Mouse (Mus musculus) thymus, adult 18-20 months (tissue): ENCODE data around the gene Cobl.

ENCODE experiments used
- DNase-seq, 2 experiments: peaks; one replicate each; pipeline ENCODE4 v3.0.0; 2022; ENCODE audit warnings: mixed read lengths in 2 of 2

Gene Cobl

DNA sequence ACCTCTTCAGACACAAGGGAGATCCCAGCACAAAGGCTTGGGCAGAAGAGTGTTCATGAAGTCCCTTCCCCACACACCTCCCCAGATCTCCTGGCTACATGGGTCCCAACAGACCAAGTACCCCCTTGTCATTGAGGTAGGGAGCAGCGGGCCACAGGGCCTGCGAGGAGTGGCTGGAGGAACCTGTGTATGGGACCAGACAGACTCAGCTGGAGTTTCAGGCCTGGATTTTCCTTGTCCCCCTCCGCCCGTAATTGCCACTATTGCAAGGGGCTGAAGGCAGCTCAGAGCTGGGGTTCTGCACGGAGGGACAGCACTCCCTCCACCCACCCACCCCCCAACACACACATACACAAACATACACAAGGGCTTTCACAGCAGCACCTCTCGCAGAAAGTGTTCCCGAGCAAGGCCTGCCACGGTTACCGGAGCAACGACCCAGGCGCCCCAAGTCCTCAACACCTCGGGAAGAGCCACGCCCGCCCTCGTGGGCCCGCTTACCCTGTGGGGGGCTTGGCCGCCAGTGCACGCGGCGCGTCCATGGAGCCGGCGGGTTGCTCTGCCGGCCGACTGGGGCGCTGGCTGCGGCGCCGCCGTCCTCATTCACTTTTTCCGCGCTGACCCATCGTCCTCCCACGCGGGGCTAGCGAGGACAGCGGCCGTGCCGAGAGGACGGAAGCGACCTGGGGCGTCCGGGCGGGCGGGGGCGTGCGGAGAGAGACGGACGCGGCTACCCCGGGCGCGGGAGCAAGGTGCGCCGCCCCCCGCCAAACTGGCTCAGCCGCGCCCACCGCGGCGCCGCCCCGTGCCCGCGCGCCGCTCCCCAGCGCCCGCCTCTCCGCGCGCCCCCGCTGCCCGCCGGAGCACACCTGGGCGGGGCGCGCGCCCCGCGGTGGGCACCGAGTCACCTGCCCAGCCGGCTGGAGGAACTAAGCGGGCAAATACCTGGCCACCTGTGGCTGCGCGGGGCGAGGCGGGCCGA is at the start of gene Cobl:
Cobl (minus strand) TSS at position 780 of the 982 bp plus-strand sequence.
- DNase-seq: no peak

- DNase-seq: no peak
Measured at GRCm38 (mm10) chr11:12513796-12514195, 49.0 kb upstream of the Cobl start.

DNA sequence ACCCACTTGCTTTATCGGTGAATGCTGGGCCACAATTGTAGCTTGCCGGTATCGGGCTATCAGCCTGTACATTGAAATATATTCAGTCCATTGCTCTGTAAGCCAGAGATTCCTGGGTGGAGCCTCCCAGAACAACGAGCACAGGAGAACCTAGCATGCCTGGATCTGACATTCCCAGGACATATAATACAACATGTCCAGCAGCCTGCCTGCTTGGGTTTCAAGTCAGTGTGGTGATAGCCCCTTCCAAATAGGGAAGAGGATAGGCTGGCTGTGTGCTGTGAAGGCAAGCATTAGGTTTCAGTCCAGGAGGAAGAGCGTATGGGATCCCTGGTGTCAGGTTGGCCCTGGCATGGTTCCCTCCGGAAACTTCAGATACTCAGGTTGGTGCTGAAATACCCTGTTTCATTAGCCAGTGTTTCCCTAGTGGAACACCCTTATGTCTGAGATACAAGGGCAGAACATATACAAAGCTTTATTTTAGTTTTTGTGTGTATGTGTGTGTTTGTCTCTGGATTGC is 41.7 kb upstream of the Cobl start:
- DNase-seq: no peak

DNA sequence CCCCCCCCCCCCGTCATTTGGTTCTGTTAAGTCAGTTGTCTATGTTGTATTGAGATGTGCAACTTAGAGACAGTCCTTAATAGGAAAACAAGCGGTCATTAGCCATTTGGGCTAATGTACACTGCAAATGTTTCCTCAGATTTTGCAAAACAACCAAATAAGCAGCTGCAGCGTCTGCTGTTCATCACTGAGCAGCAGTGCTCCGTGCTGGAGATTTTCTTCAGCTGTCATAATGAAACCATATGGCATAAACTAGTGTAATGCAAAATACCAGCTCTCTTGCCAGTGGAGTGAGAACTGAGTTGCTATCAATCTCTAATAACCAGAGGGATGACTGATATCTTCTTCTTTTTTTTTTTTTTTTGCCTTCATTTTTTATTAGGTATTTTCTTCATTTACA is 39.0 kb upstream of the Cobl start:
- DNase-seq: no peak

DNA sequence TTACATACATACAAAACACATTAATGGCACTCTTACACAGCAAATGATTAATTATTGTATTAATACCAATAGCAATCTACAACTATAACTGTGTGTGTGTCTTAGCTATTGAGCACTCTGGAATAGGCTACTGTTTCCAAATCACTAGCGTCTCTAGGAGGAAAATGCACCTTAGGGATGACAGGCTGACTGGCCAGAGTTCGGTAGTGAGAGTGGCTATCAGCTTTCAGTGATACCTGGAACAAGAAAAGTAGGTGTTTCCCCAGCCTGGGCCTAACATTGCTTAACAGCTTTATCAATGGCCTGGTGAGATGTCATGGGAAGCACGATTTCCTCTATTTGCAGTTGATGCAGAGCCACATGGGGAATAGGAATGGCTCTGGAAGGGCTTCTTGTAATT is 37.0 kb upstream of the Cobl start:
- DNase-seq: no peak

GRCm38 (mm10) chr11:12493791-12494190 is 29.0 kb upstream of the Cobl start:
- DNase-seq: no peak

DNA sequence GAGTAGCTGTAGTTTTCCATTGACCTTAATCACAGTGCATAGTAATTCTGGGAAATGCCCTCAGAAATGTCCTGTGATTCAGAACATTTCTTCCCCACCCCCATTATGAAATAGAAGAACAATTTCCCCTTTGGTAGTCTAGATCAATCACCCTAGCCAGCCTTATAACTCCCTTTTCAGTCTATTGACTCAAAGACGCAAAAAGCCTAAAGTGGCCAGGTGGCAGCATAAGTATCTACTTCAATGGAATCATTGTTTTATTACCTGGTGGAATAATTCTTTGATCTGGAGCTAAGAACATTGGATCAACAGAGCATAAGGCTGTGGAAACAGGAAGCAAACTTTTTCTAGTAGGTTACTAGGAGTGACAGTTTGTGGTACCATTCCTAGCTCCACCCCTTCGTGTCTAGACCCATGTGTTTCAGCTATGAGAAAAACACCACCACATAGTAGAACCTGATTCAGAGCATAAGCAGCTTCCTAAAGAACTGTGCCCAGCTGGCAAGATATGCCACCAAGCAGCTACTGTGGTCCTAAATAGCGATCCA is 15.2 kb upstream of the Cobl start:
- no peak for DNase-seq

GRCm38 (mm10) chr11:12474299-12474935 is 9.7 kb upstream of the Cobl start:
- DNase-seq: no peak

- DNase-seq: no peak
Measured at GRCm38 (mm10) chr11:12473625-12474298, 9.0 kb upstream of the Cobl start.

- no peak for DNase-seq
Measured at GRCm38 (mm10) chr11:12469638-12470037, 4.9 kb upstream of the Cobl start.

- DNase-seq: no peak
Measured at GRCm38 (mm10) chr11:12468661-12469060, 3.9 kb upstream of the Cobl start.

GRCm38 (mm10) chr11:12467836-12468235 is 3.1 kb upstream of the Cobl start:
- DNase-seq: no peak

DNA sequence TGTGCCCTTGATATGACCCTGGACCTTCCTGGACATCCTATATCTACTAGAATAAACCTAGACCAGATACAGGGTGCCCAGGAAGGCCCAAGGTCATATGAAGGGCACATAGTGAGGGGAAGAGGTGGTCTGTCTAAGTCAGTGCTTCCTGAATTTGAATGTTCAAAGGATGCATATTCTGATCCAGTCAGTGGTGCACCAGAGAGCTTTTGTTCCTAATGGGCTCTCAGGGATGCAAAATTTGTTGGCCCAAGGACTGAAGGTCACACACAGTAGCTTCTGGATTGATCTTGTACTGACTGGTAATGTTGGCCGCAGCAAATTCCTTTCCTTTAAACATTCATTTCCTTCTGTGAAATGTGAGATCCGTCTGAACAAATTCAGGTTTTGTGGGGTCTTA is 2.5 kb upstream of the Cobl start:
- no peak for DNase-seq

- no peak for DNase-seq
Measured at GRCm38 (mm10) chr11:12466606-12467005, 1.8 kb upstream of the Cobl start.

- no peak for DNase-seq
Measured at GRCm38 (mm10) chr11:12465229-12465628, 469 bp upstream of the Cobl start.

- DNase-seq: no peak
Measured at GRCm38 (mm10) chr11:12463615-12464170, 1.1 kb downstream of the Cobl start.

DNA sequence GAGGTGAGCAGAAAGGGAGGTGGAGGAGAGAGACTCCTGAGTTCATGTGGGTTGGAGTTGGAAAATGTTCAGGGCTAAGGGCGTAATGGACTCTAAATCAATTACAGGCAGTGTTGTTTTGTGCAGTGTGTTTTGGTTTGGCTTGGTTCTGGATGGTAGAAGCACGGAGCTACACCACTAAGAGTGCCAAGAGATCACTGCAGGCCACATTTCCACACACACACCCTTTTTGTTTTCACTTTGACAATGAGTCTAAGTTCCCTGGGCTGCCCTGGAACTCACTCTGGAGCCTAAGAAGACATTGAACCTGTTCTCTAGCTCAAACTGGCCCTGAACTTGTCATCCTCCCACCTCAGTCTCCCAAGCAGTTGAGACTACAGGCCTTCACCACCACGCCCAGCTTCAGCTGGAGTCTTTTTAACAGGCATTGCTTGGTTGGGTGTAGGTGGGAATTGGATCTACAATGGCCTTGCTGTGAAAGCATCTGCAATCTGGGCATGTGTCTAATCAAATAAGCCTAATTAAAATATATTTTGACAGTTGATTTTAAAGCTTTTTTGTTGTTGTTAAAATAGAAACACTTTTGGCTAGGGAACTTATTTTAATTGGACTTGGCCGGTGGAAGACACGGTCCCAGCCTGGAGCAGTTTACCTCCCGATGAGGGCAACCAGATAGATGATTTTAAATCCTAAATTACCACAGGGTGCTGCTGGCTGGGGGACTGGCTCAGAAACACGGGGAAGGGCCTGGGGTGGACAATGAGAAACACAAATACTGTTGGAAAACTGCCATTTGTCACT is 4.8 kb downstream of the Cobl start:
- DNase-seq: no peak

- no peak for DNase-seq
Measured at GRCm38 (mm10) chr11:12458814-12459213, 5.9 kb downstream of the Cobl start.

DNA sequence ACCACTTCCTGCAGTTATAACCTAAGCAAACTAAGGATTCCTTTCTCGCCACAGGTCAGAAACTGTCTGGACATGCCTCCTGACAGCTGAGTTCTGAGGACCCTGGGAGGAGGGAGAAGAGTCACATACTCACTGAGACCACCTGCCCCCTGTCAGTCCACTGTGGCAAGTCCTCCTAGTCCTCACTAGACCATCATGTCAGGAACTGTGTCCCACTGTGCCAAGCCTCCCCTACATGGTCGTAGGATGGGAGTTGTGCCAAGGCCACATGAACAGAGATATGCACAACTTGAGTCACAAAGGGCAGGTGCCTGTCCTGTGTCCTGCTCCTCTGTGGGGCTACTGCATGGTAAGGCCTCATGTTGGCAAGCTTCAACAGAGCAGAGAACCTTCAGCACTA is 6.4 kb downstream of the Cobl start:
- no peak for DNase-seq

GRCm38 (mm10) chr11:12448101-12448500 is 16.7 kb downstream of the Cobl start:
- DNase-seq: no peak

DNA sequence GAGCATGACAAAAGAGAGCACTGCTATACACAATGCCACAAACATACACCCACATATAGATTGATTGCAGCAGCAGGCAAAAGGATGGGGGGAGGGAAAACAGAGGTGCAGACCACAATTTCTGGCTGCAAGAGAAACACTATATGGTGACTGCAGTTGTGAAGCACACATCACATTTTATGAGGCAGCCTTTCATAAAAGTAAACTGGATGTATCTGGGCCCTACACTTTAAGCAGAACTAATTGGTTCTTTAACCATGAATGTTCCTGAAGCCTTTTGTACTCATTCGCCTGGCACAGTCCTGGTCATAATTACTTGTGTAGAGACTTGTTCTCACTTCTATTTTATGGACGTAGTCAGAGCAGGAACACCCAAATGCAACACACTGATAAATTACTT is 19.5 kb downstream of the Cobl start:
- DNase-seq: no peak

GRCm38 (mm10) chr11:12444215-12444614 is 20.5 kb downstream of the Cobl start:
- DNase-seq: no peak
